Mouse (Mus musculus) CH12.LX (cell line): ENCODE measurements around the gene Smad1. TPM values are rescaled to one million over a fixed set of nuclear protein-coding genes. Genes with fewer than 3 reads are reported as not detected.

Source experiments
- DNase-seq: peaks from one replicate; pipeline ENCODE4 v3.0.0-alpha.2; 2013; ENCODE audit errors: extremely low read depth
- H3K27ac ChIP-seq: 2 replicates; pipeline ENCODE4 v1.5.1; 2012; ENCODE audit warnings: low read depth, mild to moderate bottlenecking, control low read depth, moderate library complexity; ENCODE audit not compliant: insufficient read depth
- H3K27me3 ChIP-seq: replicated peaks from 2 replicates; pipeline ENCODE3; 2012; ENCODE audit warnings: inconsistent platforms
- H3K36me3 ChIP-seq, 2 experiments: replicated peaks in 1 of 2; 2 replicates each; pipeline versions ENCODE3 to v1.6.1; 2012; ENCODE audit warnings: inconsistent platforms in 1 of 2, low read length in 1 of 2, mild to moderate bottlenecking in 1 of 2, mixed read lengths in 1 of 2, moderate library complexity in 1 of 2; ENCODE audit not compliant: control insufficient read depth in 1 of 2, insufficient read depth in 1 of 2
- H3K4me1 ChIP-seq, 2 experiments: 2 replicates each; pipeline ENCODE4 v1.6.1; 2012; ENCODE audit warnings: inconsistent platforms in 1 of 2, moderate library complexity in 1 of 2; ENCODE audit not compliant: insufficient read depth in 2 of 2, control insufficient read depth in 1 of 2
- H3K4me2 ChIP-seq: 2 replicates; pipeline ENCODE4 v1.6.1; 2012; ENCODE audit warnings: low read depth, mild to moderate bottlenecking, control low read depth; ENCODE audit not compliant: poor library complexity, insufficient read depth, severe bottlenecking
- H3K4me3 ChIP-seq, 3 experiments: fragments of 150-350 bp in 1 of 3; sonication (generic) in 1 of 3; replicated peaks in 1 of 3; 2 replicates each; pipeline versions ENCODE3 to v1.5.1; 2011 to 2012; ENCODE audit warnings: low read depth in 2 of 3, low read length in 2 of 3, mild to moderate bottlenecking in 2 of 3, moderate library complexity in 2 of 3, control low read depth in 1 of 3, improper control_type of control experiment in 1 of 3, inconsistent platforms in 1 of 3, mixed read lengths in 1 of 3; ENCODE audit not compliant: poor library complexity in 1 of 3
- H3K79me2 ChIP-seq: replicated peaks from 2 replicates; pipeline ENCODE4 v1.6.1; 2012; ENCODE audit warnings: mild to moderate bottlenecking, moderate library complexity; ENCODE audit not compliant: control insufficient read depth, poor library complexity, insufficient read depth, severe bottlenecking; ENCODE audit errors: extremely low read depth
- H3K9ac ChIP-seq: 2 replicates; pipeline ENCODE4 v1.6.1; 2012; ENCODE audit warnings: low read depth, mild to moderate bottlenecking, control low read depth, moderate library complexity; ENCODE audit not compliant: insufficient read depth
- H3K9me3 ChIP-seq: replicated peaks from 2 replicates; pipeline ENCODE3; 2012; ENCODE audit warnings: low read length, inconsistent platforms, mixed read lengths
- BHLHE40 ChIP-seq: IDR thresholded peaks from 2 replicates; pipeline ENCODE4 v1.6.1; 2011; ENCODE audit warnings: mild to moderate bottlenecking, low read depth, low read length, improper control_type of control experiment
- CHD1 ChIP-seq: IDR thresholded peaks from 2 replicates; pipeline ENCODE4 v1.6.1; 2012; ENCODE audit warnings: low read depth, low read length, improper control_type of control experiment, inconsistent platforms
- CHD2 ChIP-seq: IDR thresholded peaks from 2 replicates; pipeline ENCODE4 v1.6.1; 2011; ENCODE audit warnings: low read length, improper control_type of control experiment
- ETS1 ChIP-seq: conservative IDR thresholded peaks from 2 replicates; pipeline ENCODE4 v1.6.1; 2012; ENCODE audit warnings: low read depth, mild to moderate bottlenecking, inconsistent platforms, low read length, improper control_type of control experiment, moderate library complexity
- GABPA ChIP-seq: IDR thresholded peaks from 2 replicates; pipeline ENCODE4 v1.6.1; 2012; ENCODE audit warnings: low read depth, low read length, improper control_type of control experiment, inconsistent platforms; ENCODE audit not compliant: insufficient replicate concordance
- IRF4 ChIP-seq: IDR thresholded peaks from 2 replicates; pipeline ENCODE4 v1.6.1; 2014; ENCODE audit warnings: low read depth, mild to moderate bottlenecking, inconsistent platforms, low read length, improper control_type of control experiment
- JUN ChIP-seq: IDR thresholded peaks from 2 replicates; pipeline ENCODE4 v1.6.1; 2011; ENCODE audit warnings: low read depth, mild to moderate bottlenecking, low read length, improper control_type of control experiment, moderate library complexity; ENCODE audit not compliant: insufficient read depth
- JUND ChIP-seq: conservative IDR thresholded peaks from 2 replicates; pipeline ENCODE4 v1.6.1; 2011; ENCODE audit warnings: low read depth, low read length, improper control_type of control experiment
- KAT2A ChIP-seq: IDR thresholded peaks from 2 replicates; pipeline ENCODE4 v1.6.1; 2012; ENCODE audit warnings: low read length, improper control_type of control experiment, inconsistent platforms; ENCODE audit not compliant: insufficient replicate concordance
- MAFK ChIP-seq: IDR thresholded peaks from 2 replicates; pipeline ENCODE4 v1.6.1; 2011; ENCODE audit warnings: low read length, improper control_type of control experiment; ENCODE audit not compliant: insufficient replicate concordance
- MAX ChIP-seq: IDR thresholded peaks from 2 replicates; pipeline ENCODE4 v1.6.1; 2011; ENCODE audit warnings: low read length, improper control_type of control experiment
- MEF2A ChIP-seq: IDR thresholded peaks from 2 replicates; pipeline ENCODE4 v1.6.1; 2014; ENCODE audit warnings: low read depth, mild to moderate bottlenecking, inconsistent platforms, low read length, improper control_type of control experiment, borderline replicate concordance
- MXI1 ChIP-seq: IDR thresholded peaks from 2 replicates; pipeline ENCODE4 v1.6.1; 2011; ENCODE audit warnings: mild to moderate bottlenecking, low read depth, low read length, improper control_type of control experiment
- MYC ChIP-seq: IDR thresholded peaks from 2 replicates; pipeline ENCODE4 v1.6.1; 2011; ENCODE audit warnings: low read depth, mild to moderate bottlenecking, improper control_type of control experiment, low read length
- NELFE ChIP-seq: IDR thresholded peaks from 2 replicates; pipeline ENCODE4 v1.6.1; 2011; ENCODE audit warnings: low read depth, low read length, improper control_type of control experiment
- PAX5 ChIP-seq: IDR thresholded peaks from 2 replicates; pipeline ENCODE4 v1.6.1; 2012; ENCODE audit warnings: low read length, inconsistent platforms, mixed read lengths
- POLR2A ChIP-seq: IDR thresholded peaks from 2 replicates; pipeline ENCODE4 v1.6.1; 2011; ENCODE audit warnings: low read depth, mild to moderate bottlenecking, improper control_type of control experiment, low read length
- POLR2AphosphoS2 ChIP-seq: IDR thresholded peaks from 2 replicates; pipeline ENCODE4 v1.6.1; 2011; ENCODE audit warnings: low read depth, low read length, improper control_type of control experiment
- RAD21 ChIP-seq: IDR thresholded peaks from 2 replicates; pipeline ENCODE4 v1.6.1; 2011; ENCODE audit warnings: low read depth, mild to moderate bottlenecking, low read length, improper control_type of control experiment, moderate library complexity
- SIN3A ChIP-seq: IDR thresholded peaks from 2 replicates; pipeline ENCODE4 v1.6.1; 2012; ENCODE audit warnings: low read length, improper control_type of control experiment, inconsistent platforms
- SMC3 ChIP-seq: IDR thresholded peaks from 2 replicates; pipeline ENCODE4 v1.6.1; 2011; ENCODE audit warnings: low read depth, low read length, improper control_type of control experiment
- TCF12 ChIP-seq: IDR thresholded peaks from 2 replicates; pipeline ENCODE4 v1.6.1; 2014; ENCODE audit warnings: low read depth, mild to moderate bottlenecking, inconsistent platforms, low read length, improper control_type of control experiment
- UBTF ChIP-seq: IDR thresholded peaks from 2 replicates; pipeline ENCODE4 v1.6.1; 2012; ENCODE audit warnings: low read depth, mild to moderate bottlenecking, inconsistent platforms, low read length, improper control_type of control experiment, moderate library complexity
- USF1 ChIP-seq: IDR thresholded peaks from 2 replicates; pipeline ENCODE4 v1.6.1; 2014; ENCODE audit warnings: low read depth, mild to moderate bottlenecking, inconsistent platforms, low read length, improper control_type of control experiment
- USF2 ChIP-seq: conservative IDR thresholded peaks from 2 replicates; pipeline ENCODE4 v1.6.1; 2011; ENCODE audit warnings: low read depth, low read length, improper control_type of control experiment
- ZC3H11A ChIP-seq: IDR thresholded peaks from 2 replicates; pipeline ENCODE4 v1.6.1; 2012; ENCODE audit warnings: low read depth, mild to moderate bottlenecking, inconsistent platforms, low read length, improper control_type of control experiment
- ZMIZ1 ChIP-seq: IDR thresholded peaks from 2 replicates; pipeline ENCODE4 v1.6.1; 2012; ENCODE audit warnings: low read depth, mild to moderate bottlenecking, inconsistent platforms, low read length, improper control_type of control experiment
- dilution Hi-C: fragments of 300-500 bp; cut with MboI; formaldehyde crosslinking; loops from 2 replicates; pipeline ENCODE4 v1.14.3; 2020; ENCODE audit warnings: low sequenced_read_pairs; ENCODE audit not compliant: extremely low pct_unique_long_range_greater_than_20kb, extremely low pct_ligation_motif_present
- in situ Hi-C: fragments of 300-500 bp; cut with MboI; formaldehyde crosslinking; loops from 3 replicates; pipeline ENCODE4 v1.14.3; 2019; ENCODE audit warnings: low sequenced_read_pairs, low pct_ligation_motif_present, low pct_unique_long_range_greater_than_20kb, mixed read lengths
- polyA plus RNA-seq: library from polyadenylated mRNA; unstranded; fragments of >175 nt; gene quantifications from 2 replicates; pipeline ENCODE4 v1.2.1, GENCODE M21; 2012; ENCODE audit warnings: low read depth; ENCODE audit not compliant: insufficient read length
- total RNA-seq, 2 experiments: library from RNA; depleted of rRNA; stranded (reverse); fragments of 300-350 nt in 1 of 2; fragments of >200 nt in 1 of 2; gene quantifications; 2 replicates each; pipeline ENCODE4 v1.2.3; 2012 to 2014

The Smad1 gene
- total and polyA plus RNA-seq, 3 experiments = not detected

- Histone ChIP-seq H3K36me3 (no peaks in the 10 kb centered on the region), H3K27me3 (no peaks in the 10 kb centered on the region), H3K4me1 (peaks cover 0 to 7% of the 10 kb centered on the region in 2 experiments; a peak in 2 of 4 replicates), H3K4me2 (no peak overlapping the region), H3K27ac (no peak overlapping the region), H3K79me2 (no peaks in the 10 kb centered on the region), H3K9ac (no peak overlapping the region), H3K9me3 (no peaks in the 10 kb centered on the region), H3K4me3 (no peak overlapping the region)
- TF ChIP-seq GABPA = no peak
- TF ChIP-seq ZMIZ1 = no peak
- no peak for TF ChIP-seq USF2
- no peak for TF ChIP-seq MAFK
- TF ChIP-seq ZC3H11A = no peak
- TF ChIP-seq UBTF = no peak
- no peak for TF ChIP-seq MXI1
- TF ChIP-seq JUN = no peak
- no peak for TF ChIP-seq MEF2A
- no peak for TF ChIP-seq CHD1
- no peak for TF ChIP-seq ETS1
- TF ChIP-seq PAX5 = no peak
- TF ChIP-seq POLR2A = no peak
- no peak for TF ChIP-seq JUND
- no peak for TF ChIP-seq KAT2A
- in situ Hi-C loops = no loop called here
- DNase-seq = no peak
- dilution Hi-C loops = no loop called here
Measured at GRCm38 (mm10) chr8:79345856-79346255, 53.5 kb downstream of the Smad1 start.

GRCm38 (mm10) chr8:79341236-79341635, 58.1 kb downstream of the Smad1 start:
- H3K36me3 ChIP-seq = no peaks in the 10 kb centered on the region
- TF ChIP-seq NELFE (no peak), POLR2AphosphoS2 (no peak), JUND (no peak), USF1 (no peak), MAX (no peak), SMC3 (no peak), MYC (no peak), BHLHE40 (no peak), IRF4 (no peak), MAFK (no peak), PAX5 (no peak), RAD21 (no peak), CHD1 (no peak), KAT2A (no peak), ETS1 (no peak), USF2 (no peak), CHD2 (no peak), SIN3A (no peak), TCF12 (no peak)
- dilution Hi-C loops = no loop called here
- no peak overlapping the region for H3K4me3 ChIP-seq
- no peak overlapping the region for H3K27ac ChIP-seq
- no peak overlapping the region for H3K4me2 ChIP-seq
- no peaks in the 10 kb centered on the region for H3K79me2 ChIP-seq
- in situ Hi-C loops = no loop called here
- H3K27me3 ChIP-seq = peaks cover 6% of the 10 kb centered on the region
- H3K9ac ChIP-seq = no peak overlapping the region
- DNase-seq = no peak
- H3K9me3 ChIP-seq = no peaks in the 10 kb centered on the region
- H3K4me1 ChIP-seq = no peaks in the 10 kb centered on the region
